Mouse (Mus musculus): ENCODE data around the gene Cacna1f. TPM values are rescaled to one million over a fixed set of nuclear protein-coding genes. Genes with fewer than 3 reads are reported as not detected.

Gene Cacna1f
- polyA plus RNA-seq, 1 experiment from 2014 or later = not detected

- peak within 1 kb of the TSS; percentile 68 for H3K27ac ChIP-seq (ENCODE audit: low read depth, low read length)
- peak within 1 kb of the TSS; percentile 53 for H3K4me3 ChIP-seq (ENCODE audit: low read depth, low read length)
- peak within 1 kb of the TSS; percentile 77 for H3K9ac ChIP-seq (ENCODE audit: low read length)
- 23% methylated on average over 60 of the region's 65 CpGs for WGBS
- DNase-seq (ENCODE audit: low spot score) (peak; percentile 93), ATAC-seq (replicated peaks; ENCODE audit: low FRiP score) (peak; percentile 98)
- no peaks in the 10 kb centered on the region for H3K36me3 ChIP-seq (ENCODE audit: control insufficient read depth, insufficient read depth, low read length)
- peaks cover 5% of the 10 kb centered on the region for H3K4me1 ChIP-seq (replicated peaks; ENCODE audit: control insufficient read depth, insufficient read depth, low read length)
- no peaks in the 10 kb centered on the region for H3K27me3 ChIP-seq (ENCODE audit: control insufficient read depth, insufficient read depth, low read length)
- H3K9me3 ChIP-seq (ENCODE audit: control insufficient read depth, low read length) = no peaks in the 10 kb centered on the region
- peak within 1 kb of the TSS; percentile 58 for H3K4me2 ChIP-seq (ENCODE audit: low read depth, low read length, severe bottlenecking)
These were observed 32.6 kb upstream of the Cacna1f start, which contains the start of gene Ppp1r3f for GRCm38 (mm10) chrX:7574087-7574884. Gene Ppp1r3f (minus strand): TSS chrX:7574283.

- 22% methylated on average over 5 of the region's 6 CpGs for WGBS
- ATAC-seq (replicated peaks; ENCODE audit: low FRiP score) = no peak
- H3K4me1 ChIP-seq (replicated peaks; ENCODE audit: control insufficient read depth, insufficient read depth, low read length) = peaks cover 5% of the 10 kb centered on the region
- H3K36me3 ChIP-seq (ENCODE audit: control insufficient read depth, insufficient read depth, low read length) = no peaks in the 10 kb centered on the region
- H3K27me3 ChIP-seq (ENCODE audit: control insufficient read depth, insufficient read depth, low read length) = no peaks in the 10 kb centered on the region
- H3K27ac ChIP-seq (ENCODE audit: low read depth, low read length) = peak overlapping the region; percentile 25; the same call in 1 of the 2 replicates
- no peaks in the 10 kb centered on the region for H3K9me3 ChIP-seq (ENCODE audit: control insufficient read depth, low read length)
- no peak for DNase-seq (ENCODE audit: low spot score)
- H3K4me3 ChIP-seq (ENCODE audit: low read depth, low read length) = peak overlapping the region; percentile 53
- no peak overlapping the region for H3K9ac ChIP-seq (ENCODE audit: low read length)
- peak overlapping the region; percentile 58 for H3K4me2 ChIP-seq (ENCODE audit: low read depth, low read length, severe bottlenecking)
These were observed 32.0 kb upstream of the Cacna1f start for GRCm38 (mm10) chrX:7574885-7575231.

GRCm38 (mm10) chrX:7581151-7581550 lies 25.7 kb upstream of the Cacna1f start:
- Histone ChIP-seq H3K36me3 (ENCODE audit: control insufficient read depth, insufficient read depth, low read length) (no peaks in the 10 kb centered on the region), H3K4me2 (ENCODE audit: low read depth, low read length, severe bottlenecking) (no peak overlapping the region), H3K27me3 (ENCODE audit: control insufficient read depth, insufficient read depth, low read length) (no peaks in the 10 kb centered on the region), H3K9ac (ENCODE audit: low read length) (no peak overlapping the region), H3K9me3 (ENCODE audit: control insufficient read depth, low read length) (no peaks in the 10 kb centered on the region), H3K4me3 (ENCODE audit: low read depth, low read length) (no peak overlapping the region), H3K27ac (ENCODE audit: low read depth, low read length) (no peak overlapping the region), H3K4me1 (replicated peaks; ENCODE audit: control insufficient read depth, insufficient read depth, low read length) (no peaks in the 10 kb centered on the region)
- 94% methylated on average over 2 of the region's 2 CpGs for WGBS
- no peak for ATAC-seq (replicated peaks; ENCODE audit: low FRiP score)
- DNase-seq (ENCODE audit: low spot score) = no peak

- Histone ChIP-seq H3K4me1 (replicated peaks; ENCODE audit: control insufficient read depth, insufficient read depth, low read length) (no peaks in the 10 kb centered on the region), H3K9me3 (ENCODE audit: control insufficient read depth, low read length) (no peaks in the 10 kb centered on the region), H3K36me3 (ENCODE audit: control insufficient read depth, insufficient read depth, low read length) (no peaks in the 10 kb centered on the region), H3K4me3 (ENCODE audit: low read depth, low read length) (no peak overlapping the region), H3K27ac (ENCODE audit: low read depth, low read length) (no peak overlapping the region), H3K9ac (ENCODE audit: low read length) (no peak overlapping the region), H3K27me3 (ENCODE audit: control insufficient read depth, insufficient read depth, low read length) (no peaks in the 10 kb centered on the region), H3K4me2 (ENCODE audit: low read depth, low read length, severe bottlenecking) (no peak overlapping the region)
- WGBS = 96% methylated on average over 11 of the region's 11 CpGs
- ATAC-seq (replicated peaks; ENCODE audit: low FRiP score) (no peak), DNase-seq (ENCODE audit: low spot score) (no peak)
These were observed 23.0 kb upstream of the Cacna1f start for GRCm38 (mm10) chrX:7583881-7584280.

- Histone ChIP-seq H3K27me3 (ENCODE audit: control insufficient read depth, insufficient read depth, low read length) (no peaks in the 10 kb centered on the region), H3K4me2 (ENCODE audit: low read depth, low read length, severe bottlenecking) (no peak overlapping the region), H3K36me3 (ENCODE audit: control insufficient read depth, insufficient read depth, low read length) (no peaks in the 10 kb centered on the region), H3K27ac (ENCODE audit: low read depth, low read length) (no peak overlapping the region), H3K4me3 (ENCODE audit: low read depth, low read length) (no peak overlapping the region), H3K9ac (ENCODE audit: low read length) (no peak overlapping the region), H3K9me3 (ENCODE audit: control insufficient read depth, low read length) (no peaks in the 10 kb centered on the region), H3K4me1 (replicated peaks; ENCODE audit: control insufficient read depth, insufficient read depth, low read length) (no peaks in the 10 kb centered on the region)
- 87% methylated on average over 4 of the region's 5 CpGs for WGBS
- DNase-seq (ENCODE audit: low spot score) = no peak
- ATAC-seq (replicated peaks; ENCODE audit: low FRiP score) = no peak
These were observed 20.5 kb upstream of the Cacna1f start for GRCm38 (mm10) chrX:7586356-7586755.

GRCm38 (mm10) chrX:7595371-7595770 lies 11.5 kb upstream of the Cacna1f start:
- no peak for ATAC-seq (replicated peaks; ENCODE audit: low FRiP score)
- WGBS = 90% methylated on average over 9 of the region's 9 CpGs

GRCm38 (mm10) chrX:7604004-7604403 lies 2.9 kb upstream of the Cacna1f start:
- Histone ChIP-seq H3K27ac (ENCODE audit: low read depth, low read length) (no peak overlapping the region), H3K4me1 (replicated peaks; ENCODE audit: control insufficient read depth, insufficient read depth, low read length) (no peaks in the 10 kb centered on the region), H3K9ac (ENCODE audit: low read length) (no peak overlapping the region), H3K4me2 (ENCODE audit: low read depth, low read length, severe bottlenecking) (peak overlapping the region; percentile 48; the same call in 1 of the 2 replicates), H3K9me3 (ENCODE audit: control insufficient read depth, low read length) (no peaks in the 10 kb centered on the region), H3K36me3 (ENCODE audit: control insufficient read depth, insufficient read depth, low read length) (no peaks in the 10 kb centered on the region; the same call in 1 of the 2 replicates), H3K4me3 (ENCODE audit: low read depth, low read length) (no peak overlapping the region), H3K27me3 (ENCODE audit: control insufficient read depth, insufficient read depth, low read length) (no peaks in the 10 kb centered on the region)
- ATAC-seq (replicated peaks; ENCODE audit: low FRiP score) (no peak), DNase-seq (ENCODE audit: low spot score) (no peak)
- 95% methylated on average over 7 of the region's 7 CpGs for WGBS

More at GRCm38 (mm10) chrX:7595371-7595770, 11.5 kb upstream of the Cacna1f start:
- no peaks in the 10 kb centered on the region for H3K27me3 ChIP-seq (ENCODE audit: control insufficient read depth, insufficient read depth, low read length)
- no peak overlapping the region for H3K4me3 ChIP-seq (ENCODE audit: low read depth, low read length)
- H3K36me3 ChIP-seq (ENCODE audit: control insufficient read depth, insufficient read depth, low read length) = no peaks in the 10 kb centered on the region; the same call in 1 of the 2 replicates
- DNase-seq (ENCODE audit: low spot score) = no peak
- no peak overlapping the region for H3K27ac ChIP-seq (ENCODE audit: low read depth, low read length)
- no peak overlapping the region for H3K9ac ChIP-seq (ENCODE audit: low read length)
- no peaks in the 10 kb centered on the region for H3K4me1 ChIP-seq (replicated peaks; ENCODE audit: control insufficient read depth, insufficient read depth, low read length)
- no peaks in the 10 kb centered on the region for H3K9me3 ChIP-seq (ENCODE audit: control insufficient read depth, low read length)
- H3K4me2 ChIP-seq (ENCODE audit: low read depth, low read length, severe bottlenecking) = no peak overlapping the region

- Histone ChIP-seq H3K4me3 (ENCODE audit: low read depth, low read length) (peak within 1 kb of the TSS; percentile 39), H3K27ac (ENCODE audit: low read depth, low read length) (no peak within 1 kb of the TSS), H3K4me1 (replicated peaks; ENCODE audit: control insufficient read depth, insufficient read depth, low read length) (no peaks in the 10 kb centered on the region), H3K4me2 (ENCODE audit: low read depth, low read length, severe bottlenecking) (peak within 1 kb of the TSS; percentile 48), H3K9ac (ENCODE audit: low read length) (peak within 1 kb of the TSS; percentile 57), H3K27me3 (ENCODE audit: control insufficient read depth, insufficient read depth, low read length) (no peaks in the 10 kb centered on the region), H3K36me3 (ENCODE audit: control insufficient read depth, insufficient read depth, low read length) (no peaks in the 10 kb centered on the region; the same call in 1 of the 2 replicates), H3K9me3 (ENCODE audit: control insufficient read depth, low read length) (no peaks in the 10 kb centered on the region)
- 22% methylated on average over 28 of the region's 28 CpGs for WGBS
- ATAC-seq (replicated peaks; ENCODE audit: low FRiP score) (peak; percentile 95), DNase-seq (ENCODE audit: low spot score) (peak; percentile 85)
These were observed 1.9 kb upstream of the Cacna1f start, which contains the start of gene Ccdc22 for GRCm38 (mm10) chrX:7604879-7605574. Gene Ccdc22 (minus strand): TSS chrX:7605517.
